Mouse (Mus musculus) megakaryocyte, embryonic 14.5 days (primary cell): ENCODE measurements around the gene Slc2a4.

Experiments used
- FLI1 ChIP-seq: IDR thresholded peaks from 2 replicates; pipeline ENCODE4 v1.6.1; 2012; ENCODE audit warnings: low read length, inconsistent platforms, mixed read lengths
- GATA1 ChIP-seq: IDR thresholded peaks from 3 replicates; pipeline ENCODE4 v1.6.1; 2012; ENCODE audit warnings: mixed read lengths, low read length, inconsistent platforms, borderline replicate concordance

- no peak for TF ChIP-seq FLI1
- no peak for TF ChIP-seq GATA1
Observed at GRCm38 (mm10) chr11:69914917-69915430, 33.0 kb downstream of the Slc2a4 start.
